Mouse (Mus musculus) forebrain, embryonic 10.5 days (tissue): ENCODE measurements around the gene Vsig1. TPM values are rescaled to one million over a fixed set of nuclear protein-coding genes. Genes with fewer than 3 reads are reported as not detected.

Experiments used
- DNase-seq: peaks from one replicate; pipeline ENCODE4 v3.0.0-alpha.2; 2017; ENCODE audit warnings: low spot score; ENCODE audit errors: extremely low spot score
- H3K27ac ChIP-seq: fragments of 300-500 bp; sonication (generic); 2 replicates; pipeline ENCODE4 v1.5.1; 2016; ENCODE audit warnings: mild to moderate bottlenecking
- H3K27me3 ChIP-seq: fragments of 300-500 bp; sonication (generic); 2 replicates; pipeline ENCODE4 v1.6.1; 2016; ENCODE audit warnings: mild to moderate bottlenecking; ENCODE audit not compliant: poor library complexity, severe bottlenecking
- H3K36me3 ChIP-seq: fragments of 300-500 bp; sonication (generic); replicated peaks from 2 replicates; pipeline ENCODE4 v1.6.1; 2016; ENCODE audit warnings: mild to moderate bottlenecking, moderate library complexity
- H3K4me1 ChIP-seq: fragments of 300-500 bp; sonication (generic); 2 replicates; pipeline ENCODE4 v1.6.1; 2016
- H3K4me3 ChIP-seq: fragments of 300-500 bp; sonication (generic); 2 replicates; pipeline ENCODE4 v1.5.1; 2016; ENCODE audit warnings: mild to moderate bottlenecking, moderate library complexity
- H3K9me3 ChIP-seq: fragments of 300-500 bp; sonication (generic); 2 replicates; pipeline ENCODE4 v1.6.1; 2016; ENCODE audit warnings: mild to moderate bottlenecking, moderate library complexity
- WGBS: fragments of 180-500 bp; shearing (Covaris S2); methylation state at CpG from one replicate; pipeline ENCODE4 v1.1.7; 2016; 5-methylcytosine and 5-hydroxymethylcytosine counted together
- polyA plus RNA-seq: library from polyadenylated mRNA; unstranded; fragments of >200 nt; fragmentation: Nextera tagmentation; extraction: Ambion mirVana; gene quantifications from 2 replicates; pipeline ENCODE4 v1.2.1, GENCODE M21; 2016

Gene Vsig1
- not detected in 2 replicates for polyA plus RNA-seq

DNA sequence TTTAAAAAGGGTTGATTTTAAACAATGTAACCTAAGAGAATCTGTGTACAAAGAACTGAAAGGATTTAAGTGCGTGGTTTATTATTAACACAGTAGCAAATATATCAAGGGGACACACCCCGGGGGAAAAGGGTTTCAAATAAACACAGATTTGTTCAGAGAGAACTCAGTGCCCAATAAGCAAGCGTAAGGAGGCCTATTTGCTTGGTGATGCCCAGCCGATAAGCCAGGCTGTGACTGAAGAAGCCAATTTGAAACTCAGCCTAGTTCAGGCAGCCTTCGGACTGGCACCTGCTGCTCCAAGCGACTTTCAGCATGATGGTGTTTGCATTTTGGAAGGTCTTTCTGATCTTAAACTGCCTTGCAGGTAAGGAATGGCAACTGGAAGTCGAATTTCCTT lies at the start of gene Vsig1:
TSS of gene Vsig1 (plus strand) at position 249 of the 400 bp plus-strand sequence.
- no peaks in the 10 kb centered on the region for H3K4me1 ChIP-seq
- no peaks in the 10 kb centered on the region for H3K36me3 ChIP-seq
- 84% methylated on average over 7 of the region's 7 CpGs for WGBS
- DNase-seq: no peak
- no peak within 1 kb of the TSS for H3K27ac ChIP-seq
- H3K9me3 ChIP-seq: no peaks in the 10 kb centered on the region
- peaks cover 84% of the 10 kb centered on the region for H3K27me3 ChIP-seq
- H3K4me3 ChIP-seq: no peak within 1 kb of the TSS

GRCm38 (mm10) chrX:140862760-140863159 lies 44.6 kb upstream of the Vsig1 start:
- no peak for DNase-seq
- Histone ChIP-seq H3K4me3 (no peak overlapping the region), H3K4me1 (no peaks in the 10 kb centered on the region), H3K27me3 (peaks cover 74% of the 10 kb centered on the region), H3K27ac (no peak overlapping the region), H3K9me3 (no peaks in the 10 kb centered on the region), H3K36me3 (no peaks in the 10 kb centered on the region)
- 93% methylated on average over 6 of the region's 6 CpGs for WGBS

DNA sequence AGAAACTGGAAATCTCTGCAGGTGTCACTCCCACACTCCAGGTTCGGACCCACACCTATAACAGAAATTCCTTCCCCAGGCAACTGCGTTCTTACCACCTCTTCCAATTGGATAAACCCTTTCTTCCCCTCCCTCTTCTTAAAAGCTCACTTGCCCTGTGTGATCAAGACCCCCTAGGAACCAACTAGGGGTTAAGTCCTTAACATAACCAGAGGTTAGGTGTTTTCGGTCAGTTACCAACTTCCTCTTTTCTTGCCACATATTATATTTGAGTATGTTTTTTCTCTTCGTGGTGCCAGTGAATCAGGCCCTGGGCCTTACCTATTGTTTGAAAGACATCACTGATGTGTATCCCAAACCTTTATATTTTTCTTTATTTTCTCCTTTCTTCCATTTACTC lies 44.0 kb upstream of the Vsig1 start:
- Histone ChIP-seq H3K4me3 (no peak overlapping the region), H3K4me1 (no peaks in the 10 kb centered on the region), H3K27me3 (peaks cover 74% of the 10 kb centered on the region), H3K36me3 (no peaks in the 10 kb centered on the region), H3K27ac (no peak overlapping the region), H3K9me3 (no peaks in the 10 kb centered on the region)
- no peak for DNase-seq
- 88% methylated on average over 4 of the region's 4 CpGs for WGBS

GRCm38 (mm10) chrX:140887193-140887592 lies 20.2 kb upstream of the Vsig1 start:
- no peaks in the 10 kb centered on the region for H3K4me1 ChIP-seq
- H3K27ac ChIP-seq: no peak overlapping the region
- DNase-seq: no peak
- H3K9me3 ChIP-seq: no peaks in the 10 kb centered on the region
- no peaks in the 10 kb centered on the region for H3K36me3 ChIP-seq
- WGBS: 78% methylated on average over 2 of the region's 2 CpGs
- H3K4me3 ChIP-seq: no peak overlapping the region
- H3K27me3 ChIP-seq: peaks cover 92% of the 10 kb centered on the region

DNA sequence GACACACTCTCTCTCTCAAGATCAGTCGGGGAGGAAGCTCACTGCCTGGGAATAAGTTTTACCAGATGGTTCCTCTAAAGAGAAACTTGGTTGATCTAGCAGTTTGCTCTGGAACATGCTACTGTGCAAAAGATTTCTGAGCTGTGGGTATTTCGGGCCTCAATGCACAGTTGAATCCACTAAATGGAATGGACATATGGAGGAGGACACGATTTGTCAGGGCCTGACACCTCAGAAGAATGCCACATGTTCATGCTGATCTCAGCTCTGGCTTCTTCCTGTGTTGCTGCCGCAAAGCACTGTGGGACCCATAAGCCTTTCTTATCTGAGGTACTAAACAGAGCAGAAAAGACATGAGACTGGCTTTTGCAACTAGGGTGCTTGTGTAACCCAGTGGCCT lies 15.6 kb upstream of the Vsig1 start:
- DNase-seq: no peak
- H3K27me3 ChIP-seq: peaks cover 63% of the 10 kb centered on the region
- H3K4me3 ChIP-seq: no peak overlapping the region
- no peak overlapping the region for H3K27ac ChIP-seq
- H3K9me3 ChIP-seq: no peaks in the 10 kb centered on the region
- WGBS: 86% methylated on average over 4 of the region's 4 CpGs
- H3K36me3 ChIP-seq: no peaks in the 10 kb centered on the region
- no peaks in the 10 kb centered on the region for H3K4me1 ChIP-seq

DNA sequence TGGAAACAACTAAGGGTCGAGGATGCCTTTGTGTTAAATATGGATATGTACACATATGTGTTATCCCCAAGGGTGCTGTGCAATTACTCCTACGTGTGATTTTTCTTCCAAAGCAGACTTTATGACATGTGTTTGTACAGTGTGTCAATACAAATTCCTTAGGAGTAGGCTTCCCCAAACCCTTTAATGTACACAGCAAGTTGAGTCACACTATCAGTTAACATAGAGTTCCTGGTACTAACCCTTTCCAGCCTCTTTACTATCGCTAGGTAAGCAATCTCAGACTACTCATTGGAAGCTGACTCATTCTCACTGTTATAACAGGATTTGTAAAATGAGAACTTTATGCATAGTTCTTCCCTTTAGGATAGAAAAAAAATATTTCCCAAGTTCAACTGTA lies 3.9 kb upstream of the Vsig1 start:
- no peak overlapping the region for H3K4me3 ChIP-seq
- no peaks in the 10 kb centered on the region for H3K9me3 ChIP-seq
- DNase-seq: no peak
- H3K36me3 ChIP-seq: no peaks in the 10 kb centered on the region
- no peaks in the 10 kb centered on the region for H3K4me1 ChIP-seq
- WGBS: 87% methylated on average over 3 of the region's 3 CpGs
- H3K27ac ChIP-seq: no peak overlapping the region
- peaks cover 71% of the 10 kb centered on the region for H3K27me3 ChIP-seq

DNA sequence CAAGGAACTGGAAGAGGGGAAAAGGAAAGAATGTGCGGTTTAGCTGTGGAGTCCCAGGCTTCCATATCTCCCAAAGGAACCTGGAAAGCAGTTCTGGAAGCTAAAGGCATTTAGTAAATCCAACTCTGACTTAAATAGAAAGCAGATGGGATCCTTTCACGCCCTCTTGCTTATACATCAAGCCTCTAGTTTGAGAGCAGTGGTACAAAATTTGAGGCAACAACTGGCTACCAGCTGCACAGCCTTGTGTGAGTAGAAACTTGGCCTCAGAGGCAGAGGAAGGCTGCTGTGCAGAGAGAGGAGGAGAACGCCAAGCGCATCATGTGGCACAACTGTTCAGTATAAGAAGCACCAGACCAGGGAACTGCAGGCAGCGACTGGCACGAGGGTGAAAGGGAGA lies 13.9 kb downstream of the Vsig1 start:
- DNase-seq: no peak

DNA sequence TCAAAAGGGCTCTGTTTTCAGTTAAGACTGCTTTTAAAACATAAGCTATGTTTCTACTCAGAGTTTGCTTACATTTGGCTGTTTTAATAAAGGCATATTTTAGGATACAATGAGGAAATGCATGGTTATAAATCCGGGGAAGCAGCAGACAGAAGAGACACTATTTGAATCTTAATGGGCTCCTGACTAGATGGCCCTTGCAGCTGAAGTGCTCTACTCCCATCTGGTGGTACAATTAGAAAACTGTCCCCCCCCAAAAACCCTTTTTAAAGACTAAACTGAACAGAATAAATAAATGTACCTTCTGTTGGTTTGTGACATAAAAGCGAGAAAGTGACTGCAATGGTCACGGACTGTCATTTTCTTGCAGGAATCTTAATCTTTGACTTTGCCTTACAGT lies 24.7 kb downstream of the Vsig1 start:
- peaks cover 99% of the 10 kb centered on the region for H3K27me3 ChIP-seq

More for the DNA sequence above, 13.9 kb downstream of the Vsig1 start:
- Histone ChIP-seq H3K36me3 (no peaks in the 10 kb centered on the region), H3K27me3 (peaks cover 98% of the 10 kb centered on the region), H3K4me3 (no peak overlapping the region), H3K4me1 (no peaks in the 10 kb centered on the region), H3K27ac (no peak overlapping the region), H3K9me3 (no peaks in the 10 kb centered on the region)
- 79% methylated on average over 6 of the region's 6 CpGs for WGBS

GRCm38 (mm10) chrX:140933263-140933662 lies 25.9 kb downstream of the Vsig1 start:
- DNase-seq: no peak
- WGBS: 88% methylated on average over 3 of the region's 3 CpGs
- H3K4me1 ChIP-seq: no peaks in the 10 kb centered on the region
- H3K9me3 ChIP-seq: no peaks in the 10 kb centered on the region
- no peaks in the 10 kb centered on the region for H3K36me3 ChIP-seq
- no peak overlapping the region for H3K4me3 ChIP-seq
- no peak overlapping the region for H3K27ac ChIP-seq
- H3K27me3 ChIP-seq: peaks cover 98% of the 10 kb centered on the region

More for the DNA sequence above, 24.7 kb downstream of the Vsig1 start:
- 71% methylated on average over 3 of the region's 3 CpGs for WGBS
- H3K4me3 ChIP-seq: no peak overlapping the region
- DNase-seq: no peak
- no peaks in the 10 kb centered on the region for H3K9me3 ChIP-seq
- H3K4me1 ChIP-seq: no peaks in the 10 kb centered on the region
- H3K36me3 ChIP-seq: no peaks in the 10 kb centered on the region
- H3K27ac ChIP-seq: no peak overlapping the region

DNA sequence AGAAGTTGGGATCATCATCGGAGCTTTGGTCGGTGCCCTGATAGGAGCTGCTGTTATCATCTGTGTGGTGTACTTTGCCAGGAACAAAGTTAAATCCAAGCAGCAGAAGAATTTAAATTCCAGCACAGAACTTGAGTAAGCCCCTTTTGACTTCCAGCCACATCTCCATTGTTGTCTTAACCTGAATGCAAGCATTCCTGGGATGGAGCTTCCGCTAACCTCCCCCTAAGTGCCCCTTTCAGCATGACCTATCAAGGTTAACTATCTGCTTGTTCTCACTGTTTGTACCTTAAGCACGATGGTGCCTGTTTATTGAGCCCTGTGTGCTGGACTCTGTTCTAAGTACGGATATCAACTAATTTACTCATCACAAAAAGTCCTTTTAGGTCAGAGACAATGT lies 28.9 kb downstream of the Vsig1 start:
- DNase-seq: no peak
- Histone ChIP-seq H3K27ac (no peak overlapping the region), H3K36me3 (no peaks in the 10 kb centered on the region), H3K4me3 (no peak overlapping the region), H3K9me3 (no peaks in the 10 kb centered on the region), H3K27me3 (peaks cover 94% of the 10 kb centered on the region), H3K4me1 (no peaks in the 10 kb centered on the region)
- 76% methylated on average over 5 of the region's 5 CpGs for WGBS

DNA sequence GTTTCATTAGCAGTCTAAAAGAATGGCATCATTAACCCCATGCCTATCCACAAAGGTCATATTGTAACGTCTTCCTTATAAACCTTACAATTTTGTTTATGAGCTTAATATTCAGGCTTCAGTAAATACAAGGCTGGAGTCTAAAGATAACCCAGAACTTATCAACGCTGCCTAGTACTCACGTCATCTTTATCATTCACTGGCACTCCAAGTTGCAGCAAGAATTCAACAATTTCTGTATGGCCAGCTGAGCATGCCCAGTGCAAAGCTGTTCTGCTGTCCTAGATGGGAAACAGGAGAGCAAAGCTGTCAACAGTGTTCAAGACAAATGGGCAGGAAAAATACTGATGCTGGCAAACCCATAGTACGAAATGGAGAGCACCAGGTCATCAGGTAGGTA lies 46.2 kb downstream of the Vsig1 start:
- Histone ChIP-seq H3K4me1 (peaks cover 8% of the 10 kb centered on the region), H3K27ac (no peak overlapping the region), H3K27me3 (peaks cover 95% of the 10 kb centered on the region), H3K9me3 (no peaks in the 10 kb centered on the region), H3K36me3 (peaks cover 12% of the 10 kb centered on the region; the same call in 1 of the 2 replicates), H3K4me3 (no peak overlapping the region)
- 90% methylated on average over 4 of the region's 4 CpGs for WGBS
- DNase-seq: no peak

- DNase-seq: peak; percentile 84
- Histone ChIP-seq H3K27ac (peak within 1 kb of the TSS; percentile 75), H3K27me3 (peaks cover 91% of the 10 kb centered on the region), H3K36me3 (no peaks in the 10 kb centered on the region), H3K4me1 (peaks cover 8% of the 10 kb centered on the region), H3K9me3 (no peaks in the 10 kb centered on the region), H3K4me3 (peak within 1 kb of the TSS; percentile 57)
- WGBS: 17% methylated on average over 23 of the region's 23 CpGs
Measured at GRCm38 (mm10) chrX:140956272-140956940, 49.0 kb downstream of the Vsig1 start, which contains the start of the genes Psmd10 and Atg4a. Gene Psmd10 (minus strand): TSS chrX:140956728. Gene Atg4a (plus strand): TSS chrX:140956907.

GRCm38 (mm10) chrX:140956959-140957358 lies 49.6 kb downstream of the Vsig1 start:
- no peaks in the 10 kb centered on the region for H3K9me3 ChIP-seq
- DNase-seq: no peak
- H3K4me1 ChIP-seq: peaks cover 8% of the 10 kb centered on the region
- peaks cover 86% of the 10 kb centered on the region for H3K27me3 ChIP-seq
- WGBS: 30% methylated on average over 5 of the region's 5 CpGs
- H3K27ac ChIP-seq: no peak overlapping the region
- H3K4me3 ChIP-seq: peak overlapping the region; percentile 57
- no peaks in the 10 kb centered on the region for H3K36me3 ChIP-seq
